Mouse (Mus musculus) retina, postnatal 1 day (tissue): ENCODE data around the gene Msl1.
A peak's percentile ranks its signal among the peaks of the same experiment; 100 is the strongest.

Source experiments
- DNase-seq: peaks from one replicate; pipeline ENCODE4 v3.0.0-alpha.2; 2012

Msl1 gene

DNA sequence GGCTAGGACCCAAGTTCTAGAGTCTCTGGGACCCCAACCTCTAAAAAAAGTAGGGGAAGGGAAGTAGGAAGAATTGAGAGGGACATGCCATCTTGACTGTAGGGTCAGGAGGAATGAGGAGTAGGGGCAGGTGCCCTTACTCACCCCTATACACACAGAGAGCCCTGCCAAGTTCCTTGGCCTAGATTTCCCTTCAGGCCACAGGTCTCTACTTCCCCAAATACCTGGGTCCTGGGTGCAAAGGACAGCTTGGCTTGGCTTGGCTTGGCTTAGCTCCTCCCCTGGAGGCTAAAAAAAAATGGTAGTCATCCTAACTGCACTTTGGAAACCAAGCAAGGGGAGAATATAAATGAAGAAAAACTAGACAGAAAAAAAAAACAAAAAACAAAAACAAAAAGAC, 30.6 kb upstream of the Msl1 start:
- DNase-seq: no peak

DNA sequence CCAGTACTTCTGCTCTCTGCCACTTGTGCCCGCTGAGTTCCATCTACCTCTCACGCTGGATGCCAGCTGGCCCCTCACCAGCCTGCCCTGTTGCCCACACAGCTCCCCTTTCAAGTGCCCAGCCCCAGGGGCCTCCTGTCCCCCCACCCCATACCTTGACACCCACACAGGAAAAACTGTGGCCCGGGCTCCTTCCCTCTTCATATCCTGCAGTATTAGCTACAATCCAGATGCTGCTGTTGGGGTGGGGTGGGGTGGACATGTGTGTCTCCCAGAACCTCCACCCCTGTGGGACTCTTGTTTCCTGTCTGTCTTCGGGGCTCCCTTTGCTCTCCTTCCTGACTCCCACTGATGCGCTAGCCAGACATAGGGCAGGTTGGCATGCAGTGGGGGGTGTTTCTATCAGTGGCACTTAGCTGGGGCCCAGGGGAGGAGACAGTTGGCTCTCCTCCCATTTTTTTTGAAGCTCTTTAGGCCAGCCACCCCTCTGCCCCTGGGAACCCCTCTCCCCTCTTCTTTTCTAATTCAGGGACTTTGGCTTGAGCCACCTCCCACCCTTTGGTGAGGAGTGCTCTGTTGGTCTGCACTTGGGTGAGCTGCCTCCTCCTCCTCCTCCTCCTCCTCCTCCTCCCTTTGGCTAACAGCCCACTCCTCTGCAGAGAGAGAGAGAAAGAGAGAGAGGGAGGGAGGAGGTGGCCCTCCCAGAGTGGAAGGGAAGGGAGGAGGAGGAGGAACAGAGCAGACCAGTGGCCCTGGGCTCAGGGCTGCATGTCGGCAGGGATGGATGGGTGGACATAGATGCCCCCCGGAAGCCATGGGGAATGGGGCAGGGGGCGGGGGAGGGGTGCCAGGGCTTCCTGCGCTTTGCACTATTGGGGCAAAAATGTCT, 29.7 kb upstream of the Msl1 start:
- peak; percentile 70 for DNase-seq

DNA sequence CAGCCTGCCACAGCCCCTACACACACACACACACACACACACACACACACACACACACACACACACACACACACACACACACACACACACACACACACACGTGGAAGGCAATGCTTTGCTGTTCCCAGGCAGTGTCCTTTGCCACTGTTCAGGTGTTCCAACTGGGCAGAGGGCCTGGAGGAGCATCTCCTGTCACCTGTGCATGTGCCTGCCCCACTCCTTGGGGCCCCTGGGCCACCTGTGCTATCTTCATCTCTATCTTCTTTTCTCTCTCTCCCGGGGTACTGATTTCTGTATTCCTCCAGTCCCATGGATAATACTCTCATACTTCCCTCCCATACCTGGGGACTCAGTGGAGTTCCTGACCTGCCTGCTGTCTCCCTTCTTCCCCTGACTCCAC, 29.0 kb upstream of the Msl1 start:
- no peak for DNase-seq

- DNase-seq: peak; percentile 70
Observed at GRCm38 (mm10) chr11:98766816-98767215, 28.5 kb upstream of the Msl1 start.

GRCm38 (mm10) chr11:98767276-98767675, 28.0 kb upstream of the Msl1 start:
- DNase-seq: peak; percentile 89

DNA sequence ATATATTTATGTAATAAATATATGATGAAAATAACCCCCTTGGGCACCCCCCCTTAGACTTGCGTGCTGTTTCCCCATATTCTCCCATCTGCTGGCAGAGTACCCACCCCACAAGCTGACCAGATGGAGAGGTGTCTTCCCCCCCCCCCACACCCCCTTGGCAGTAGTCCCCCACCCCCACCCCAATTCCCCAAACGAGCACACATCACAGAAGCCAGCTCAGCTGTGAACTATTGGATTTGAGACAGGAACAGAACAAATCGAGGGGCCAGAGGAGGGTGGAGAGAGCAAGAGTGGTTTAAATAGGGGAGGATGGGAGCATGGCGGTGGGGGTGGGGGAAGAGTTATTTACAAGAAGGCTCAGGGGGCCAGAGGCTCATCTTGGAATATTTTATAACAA, 27.6 kb upstream of the Msl1 start:
- peak; percentile 54 for DNase-seq

DNA sequence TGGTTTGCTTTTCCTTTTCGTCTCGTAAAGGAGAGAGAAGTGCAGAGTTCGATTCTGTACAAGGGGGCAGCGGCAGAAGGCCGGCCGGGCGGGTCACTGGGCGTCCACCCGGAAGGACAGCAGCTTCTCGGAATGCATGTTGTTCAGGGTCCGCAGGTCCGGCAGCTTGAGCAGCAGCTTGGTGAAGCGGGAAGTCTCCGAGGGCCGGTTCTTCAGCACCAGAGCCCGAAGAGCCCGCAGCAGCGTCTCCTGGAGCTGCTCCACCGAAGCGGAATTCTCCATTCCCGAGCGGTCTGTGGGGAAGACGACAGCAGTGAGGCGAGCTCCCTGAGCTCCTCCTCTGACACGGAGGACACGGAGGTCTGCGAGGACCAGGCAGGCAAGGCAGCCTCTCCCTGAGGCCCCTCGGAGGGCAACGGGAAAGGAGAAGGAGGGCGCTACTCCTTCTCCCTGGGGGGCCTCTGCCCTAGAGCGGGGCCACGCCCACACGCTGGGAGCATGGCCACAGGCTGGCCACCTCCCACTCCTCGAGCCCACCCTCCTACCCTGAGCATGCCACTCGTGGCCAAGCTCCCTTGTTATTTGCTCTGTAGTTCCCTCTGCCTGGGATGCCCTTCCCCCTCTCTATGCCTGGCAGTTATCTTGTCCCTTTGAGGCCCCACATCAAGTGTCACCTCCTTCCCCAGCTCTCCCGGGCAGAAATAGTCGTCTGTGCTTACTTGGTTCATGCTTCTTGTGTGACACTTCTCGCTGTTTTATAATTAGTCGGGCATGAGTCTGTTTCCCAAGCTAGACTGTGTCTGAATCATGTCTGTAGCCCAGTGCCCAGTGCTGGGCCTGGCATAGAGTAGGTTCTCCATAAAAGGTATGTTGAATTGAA, 26.9 kb upstream of the Msl1 start:
- peak; percentile 70 for DNase-seq

DNA sequence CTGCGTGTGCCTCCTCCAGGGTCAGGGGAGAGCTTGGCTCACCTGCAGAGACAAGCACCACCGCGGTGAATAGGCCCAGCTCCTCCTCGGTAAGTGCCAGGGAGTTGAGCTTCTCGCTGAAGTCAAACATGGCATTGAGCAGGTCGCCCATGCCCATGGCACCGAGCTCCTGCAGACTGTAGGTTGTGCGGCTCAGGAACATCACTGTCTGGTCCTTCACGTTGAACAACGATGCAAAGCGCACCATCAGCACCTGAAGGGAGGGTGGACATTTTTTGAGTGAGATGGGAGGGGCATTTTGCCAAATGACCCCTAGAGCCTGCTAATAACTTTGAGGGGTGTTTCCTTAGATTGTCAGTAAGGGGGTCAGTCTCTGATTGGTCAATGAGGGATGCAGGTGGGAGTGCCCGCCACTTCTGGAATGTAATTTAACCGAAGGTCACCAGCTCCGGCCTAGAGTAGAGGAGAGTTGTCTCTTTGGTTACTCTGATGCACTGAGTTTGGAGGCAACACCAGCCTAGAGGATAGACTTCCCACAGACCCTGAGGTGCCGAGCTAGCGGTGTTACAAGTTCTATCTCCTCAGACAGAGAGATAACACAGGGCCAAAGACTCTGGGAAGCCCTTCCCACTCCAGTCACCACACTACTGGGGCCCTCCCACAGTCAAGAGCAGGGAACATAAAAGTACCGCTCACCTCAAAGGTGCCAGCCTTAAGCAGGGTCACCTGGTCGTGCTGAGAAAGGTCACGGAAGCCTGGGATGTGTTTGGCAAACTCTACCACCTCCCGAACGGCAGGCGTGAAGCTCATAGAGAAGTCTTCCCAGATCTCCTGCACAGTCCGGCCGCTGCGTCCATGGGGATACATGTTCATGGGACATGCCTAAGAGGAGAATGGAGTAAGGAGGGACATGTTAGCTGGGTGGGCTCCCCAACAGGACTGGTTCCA, 26.0 kb upstream of the Msl1 start:
- DNase-seq: no peak

- no peak for DNase-seq
Observed at GRCm38 (mm10) chr11:98770096-98770975, 25.0 kb upstream of the Msl1 start.

DNA sequence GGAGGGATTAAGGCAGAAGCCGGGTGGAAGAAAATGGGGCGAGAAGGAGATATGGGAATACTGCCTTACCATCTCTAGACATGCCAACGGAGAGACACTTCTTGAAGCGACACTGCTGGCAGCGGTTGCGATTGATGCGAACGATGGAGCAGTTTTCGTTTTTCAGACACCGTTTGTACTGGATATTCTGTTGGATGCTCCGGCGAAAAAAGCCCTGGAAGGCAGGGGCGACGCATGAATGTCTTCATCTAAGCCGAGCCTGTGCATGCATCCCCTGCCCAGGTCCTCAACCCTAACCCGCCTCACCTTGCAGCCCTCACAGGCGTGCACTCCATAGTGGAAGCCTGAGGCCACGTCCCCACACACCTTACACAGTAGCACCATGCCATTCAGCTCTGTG, 24.2 kb upstream of the Msl1 start:
- DNase-seq: no peak

DNA sequence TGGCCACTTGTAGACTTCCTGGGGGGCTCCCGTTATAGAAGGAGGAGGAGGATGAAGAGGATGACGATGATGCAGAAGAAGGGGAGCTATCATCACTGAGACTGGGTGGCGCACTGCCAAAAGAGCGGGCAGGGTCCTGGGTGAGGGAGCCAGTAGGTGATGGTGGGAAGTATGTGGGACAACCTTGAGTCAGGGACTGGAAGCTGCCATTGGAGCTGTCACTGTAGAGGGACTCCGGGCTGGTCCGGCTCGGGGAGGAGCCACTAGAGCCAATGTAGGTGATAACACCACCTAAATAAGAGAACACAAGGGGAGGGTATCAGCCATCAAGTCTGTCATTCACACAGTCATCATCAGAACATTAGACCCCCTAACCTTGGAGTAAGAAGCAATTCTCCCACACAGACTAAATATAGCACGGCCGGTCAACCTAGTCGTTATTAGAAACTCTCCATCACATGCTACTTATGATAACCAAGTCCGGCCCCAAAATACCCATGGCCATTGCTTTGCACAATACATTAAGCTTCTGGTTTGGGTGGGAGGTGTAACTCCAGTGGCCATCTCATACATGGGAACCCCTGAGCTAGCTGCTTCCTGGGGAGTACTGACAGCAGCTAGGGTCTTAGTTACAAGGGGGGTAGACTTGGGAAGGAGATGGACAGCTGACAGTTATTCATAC, 23.3 kb upstream of the Msl1 start:
- no peak for DNase-seq

DNA sequence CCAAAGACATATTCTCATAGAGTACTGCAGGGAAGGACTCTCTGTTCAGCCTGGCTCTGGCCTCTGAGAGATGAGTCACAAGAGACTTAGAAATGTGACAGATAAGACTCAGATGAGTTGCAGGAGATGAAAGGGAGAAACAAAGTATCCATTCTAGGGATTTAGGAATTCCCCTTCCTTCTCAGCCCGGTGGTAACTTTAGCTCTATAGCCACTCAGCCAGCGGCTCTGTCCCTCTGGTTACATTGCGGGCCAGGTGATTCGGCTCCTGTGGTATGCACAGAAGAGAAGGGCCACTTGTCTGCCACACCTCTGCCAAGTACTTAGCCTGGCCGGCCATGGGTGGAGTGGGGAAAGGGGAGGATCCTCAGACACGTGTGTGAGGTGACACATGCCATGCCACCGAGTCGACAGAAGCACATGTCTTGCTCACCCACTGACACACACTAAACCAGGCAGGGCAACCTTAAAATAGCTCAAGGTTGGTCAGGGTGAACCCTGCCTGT, 22.6 kb upstream of the Msl1 start:
- DNase-seq: no peak

DNA sequence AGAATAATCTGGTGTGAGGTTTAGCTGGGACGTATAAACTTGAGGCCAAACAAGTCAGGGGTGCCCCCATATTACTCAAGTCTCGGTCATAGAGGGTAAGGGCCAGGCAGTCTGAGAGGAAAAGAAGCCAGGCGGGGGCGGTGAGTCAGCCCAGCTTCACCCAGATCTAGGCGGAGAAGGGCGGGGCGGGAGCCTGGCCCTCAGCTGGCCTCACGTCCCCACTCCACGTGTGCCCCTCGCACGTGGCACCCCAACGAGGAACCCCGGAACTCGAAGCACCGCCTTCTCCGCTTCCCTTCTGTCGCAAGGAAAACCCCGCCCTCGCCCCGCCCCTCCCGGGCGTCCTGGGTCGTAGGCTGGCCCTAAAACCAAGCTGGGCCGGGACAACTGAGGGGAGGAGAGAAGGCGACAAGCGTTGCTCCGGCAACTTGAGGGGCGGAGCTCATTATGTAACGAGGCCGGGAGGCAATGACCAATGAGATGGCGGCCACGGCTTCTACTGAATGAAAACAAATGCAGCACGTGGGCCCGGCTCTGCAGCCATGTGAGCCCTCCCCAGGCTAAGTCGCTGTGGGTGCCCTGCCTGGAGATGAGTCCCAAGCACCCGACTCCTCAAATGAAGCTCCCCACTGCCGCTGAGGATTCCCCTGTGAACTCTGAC, 21.6 kb upstream of the Msl1 start:
- DNase-seq: peak; percentile 99

GRCm38 (mm10) chr11:98774582-98775347, 20.6 kb upstream of the Msl1 start, which contains the start of gene Nr1d1:
Gene Nr1d1 (minus strand): TSS chr11:98775333.
- DNase-seq: no peak

GRCm38 (mm10) chr11:98775348-98776051, 19.8 kb upstream of the Msl1 start:
- DNase-seq: peak; percentile 98

- DNase-seq: no peak
Observed at GRCm38 (mm10) chr11:98776052-98776764, 19.1 kb upstream of the Msl1 start.

DNA sequence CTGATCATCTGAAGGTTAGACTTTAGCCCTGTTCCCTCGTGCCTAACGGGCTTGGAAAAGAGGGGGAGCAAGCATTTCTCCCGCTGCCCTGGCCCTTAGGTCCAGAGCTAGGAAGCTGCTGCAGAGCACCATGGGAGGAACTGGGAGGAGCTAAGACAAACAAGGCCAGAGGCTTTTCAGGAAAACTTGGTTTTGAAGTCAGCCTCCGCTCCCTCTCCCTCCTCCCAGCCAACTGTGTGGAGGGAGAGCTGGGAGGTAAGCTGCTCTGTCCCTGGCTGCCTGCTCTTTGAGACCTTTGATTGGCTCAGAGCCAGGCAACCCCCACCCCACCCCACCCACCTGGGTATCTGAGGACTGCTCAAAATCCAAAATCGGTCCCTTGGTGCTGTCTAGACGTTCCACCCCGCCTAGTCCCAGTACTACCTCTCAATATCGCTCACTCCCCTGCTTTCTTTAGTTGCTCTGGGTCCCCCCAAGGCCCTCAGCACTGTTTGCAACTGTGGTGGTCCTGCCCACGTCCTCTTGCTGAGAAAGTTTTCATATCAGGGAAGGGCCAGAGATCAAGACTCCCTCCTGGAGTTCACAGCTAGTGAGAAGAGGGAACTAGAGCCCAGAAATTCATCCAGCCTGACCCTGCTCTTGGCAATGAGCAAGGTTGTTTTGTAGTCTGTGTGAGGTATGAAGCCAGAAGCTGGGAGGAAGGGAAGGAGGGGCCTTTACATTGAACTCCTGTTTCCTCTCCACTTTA, 18.3 kb upstream of the Msl1 start:
- DNase-seq: peak; percentile 66
